Mouse (Mus musculus): Measurements from ENCODE around the gene Rbm39. TPM values are rescaled to one million over a fixed set of nuclear protein-coding genes. Genes with fewer than 3 reads are reported as not detected.

Rbm39 gene
- polyA plus RNA-seq (2017; shearing (Covaris generic)): 1,046 TPM

DNA sequence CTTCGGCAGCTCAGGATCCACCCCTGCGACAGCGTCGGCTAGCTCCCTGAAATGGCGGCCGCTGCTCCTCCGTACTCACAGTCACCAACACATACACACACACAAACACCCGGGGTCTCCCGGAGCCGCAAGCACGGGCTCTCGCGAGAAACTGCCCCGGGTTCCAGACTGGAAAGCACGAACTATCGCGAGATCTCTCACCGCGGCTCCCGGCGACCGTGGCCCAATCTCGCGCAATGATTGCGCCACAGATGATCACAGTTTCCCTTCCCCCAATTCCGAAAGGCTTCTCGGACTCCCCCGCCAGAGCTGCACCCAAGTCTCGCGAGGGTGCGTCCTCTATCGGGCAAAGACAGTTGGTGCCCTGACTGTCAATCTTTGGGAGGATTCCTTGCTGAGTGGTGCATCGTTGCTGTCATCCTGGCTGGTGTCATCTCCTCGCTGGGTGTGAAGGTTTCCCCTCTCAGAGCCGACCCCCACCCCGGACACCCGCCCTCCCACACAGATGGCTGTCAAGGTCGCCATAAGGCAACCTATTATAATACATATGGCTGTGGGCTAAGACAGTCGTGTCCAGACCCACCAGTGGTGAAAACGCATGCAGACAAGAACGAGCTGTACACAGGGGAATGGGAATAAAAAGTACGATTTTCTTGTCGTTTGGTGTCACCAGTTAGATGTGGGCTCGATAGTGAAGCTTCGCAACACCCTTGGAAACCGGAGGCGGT, at the start of gene Rbm39:
Rbm39 (minus strand) TSS at position 145 of the 728 bp plus-strand sequence.

DNA sequence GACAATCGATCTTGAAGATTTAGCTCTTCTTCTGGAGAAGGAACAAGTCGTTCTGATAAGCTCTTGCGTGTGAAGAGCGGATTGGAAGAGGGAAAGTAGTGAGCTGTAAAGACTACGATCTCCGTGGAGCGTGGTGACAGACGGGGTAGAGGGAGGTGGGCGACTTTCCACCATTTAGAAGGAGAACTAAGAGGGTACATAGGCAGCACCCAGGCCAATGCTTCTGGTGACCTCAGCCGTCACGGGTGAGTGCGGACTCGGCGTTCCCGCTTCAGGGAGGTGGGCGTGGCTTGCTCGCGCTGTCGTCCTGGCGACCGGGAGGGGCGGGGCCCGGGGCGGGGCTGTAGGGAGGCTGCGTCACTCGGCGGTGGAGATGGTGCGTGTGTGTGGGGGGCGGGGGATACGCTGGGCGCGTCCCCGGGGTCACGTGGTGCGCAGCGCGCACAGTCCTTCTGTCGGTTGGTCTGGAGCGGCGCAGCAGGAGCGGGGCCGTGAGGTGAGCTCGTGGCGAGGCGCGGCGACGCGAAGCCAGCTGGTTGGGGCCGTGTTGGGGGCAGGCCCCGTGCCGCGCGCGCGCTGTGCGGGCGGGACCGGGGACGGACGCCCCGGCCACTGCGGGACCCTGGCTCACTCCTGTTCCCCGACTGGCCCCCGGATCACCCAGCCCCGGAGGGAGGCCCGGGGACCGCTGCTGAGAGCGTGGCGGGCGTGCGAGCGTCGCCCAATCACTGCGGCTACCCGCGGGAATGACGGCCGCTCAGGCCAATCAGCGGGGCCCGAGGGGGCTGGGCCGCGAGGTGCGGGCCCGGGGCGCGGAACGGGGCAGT, 16.5 kb upstream of the Rbm39 start, which contains the start of gene Phf20:
Phf20 (plus strand) TSS at position 165 of the 827 bp plus-strand sequence.

GRCm38 (mm10) chr2:156143953-156144724, 35.9 kb downstream of the Rbm39 start, which contains the start of the genes Romo1 and Nfs1:
TSS of gene Romo1 (plus strand) at chr2:156144039.
TSS of gene Nfs1 (minus strand) at chr2:156144186.

DNA sequence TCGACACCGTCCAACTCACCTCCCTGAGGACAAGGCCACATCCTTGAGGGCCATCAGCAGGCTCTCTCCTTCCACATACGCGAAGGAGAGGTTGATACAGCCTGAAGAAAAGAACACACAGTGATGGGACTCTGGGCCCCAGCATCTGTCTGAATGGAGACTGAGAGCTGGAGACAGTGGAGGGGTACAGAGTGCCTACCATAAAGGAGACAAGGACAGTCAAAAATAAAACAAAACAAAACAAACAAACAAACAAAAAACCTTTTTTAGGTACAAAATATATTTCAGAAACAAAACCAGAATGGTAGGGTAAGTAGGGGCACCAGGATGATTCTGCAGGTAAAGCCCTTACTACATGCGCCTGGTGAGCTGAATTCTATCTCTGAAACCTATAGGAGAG, 53.0 kb downstream of the Rbm39 start, which contains the start of gene Gm28036:
Gm28036 (minus strand) TSS at position 101 of the 400 bp plus-strand sequence.

GRCm38 (mm10) chr2:156111358-156112079, 68.5 kb downstream of the Rbm39 start, which contains the start of the genes Cpne1 and Rbm12:
TSS of gene Cpne1 (minus strand) at chr2:156111965.
TSS of gene Rbm12 (minus strand) at chr2:156111978.

Other genes with a start within 250 kb of the Rbm39 start
- gene Uqcc1, start 249.9 kb downstream of the Rbm39 start, polyA plus RNA-seq (2017; shearing (Covaris generic)): 40.2 TPM
- not detected for gene Gm15557, start 239.5 kb downstream of the Rbm39 start, polyA plus RNA-seq (2017; shearing (Covaris generic))
- not detected for gene Gdf5, start 234.9 kb downstream of the Rbm39 start, polyA plus RNA-seq (2017; shearing (Covaris generic))
- 31.9 TPM for gene Cep250, start 223.8 kb downstream of the Rbm39 start, polyA plus RNA-seq (2017; shearing (Covaris generic))
- gene 6430550D23Rik, start 172.3 kb downstream of the Rbm39 start, polyA plus RNA-seq (2017; shearing (Covaris generic)): 1.2 TPM
- gene Ergic3, start 172.2 kb downstream of the Rbm39 start, polyA plus RNA-seq (2017; shearing (Covaris generic)): 138 TPM
- gene Fer1l4, start 127.3 kb downstream of the Rbm39 start, polyA plus RNA-seq (2017; shearing (Covaris generic)): not detected
- 0.89 TPM for gene Spag4, start 115.1 kb downstream of the Rbm39 start, polyA plus RNA-seq (2017; shearing (Covaris generic))
- 97.6 TPM for gene Cpne1, start 68.3 kb downstream of the Rbm39 start, polyA plus RNA-seq (2017; shearing (Covaris generic))
- gene Rbm12, start 68.3 kb downstream of the Rbm39 start, polyA plus RNA-seq (2017; shearing (Covaris generic)): 33.3 TPM
- gene Gm28036, start 53.1 kb downstream of the Rbm39 start, polyA plus RNA-seq (2017; shearing (Covaris generic)): 17.4 TPM
- 164 TPM for gene Romo1, start 36.2 kb downstream of the Rbm39 start, polyA plus RNA-seq (2017; shearing (Covaris generic))
- 54.8 TPM for gene Nfs1, start 36.1 kb downstream of the Rbm39 start, polyA plus RNA-seq (2017; shearing (Covaris generic))
- gene Phf20, start 16.2 kb upstream of the Rbm39 start, polyA plus RNA-seq (2017; shearing (Covaris generic)): 69.2 TPM
- 5.8 TPM for gene Cnbd2, start 132.1 kb upstream of the Rbm39 start, polyA plus RNA-seq (2017; shearing (Covaris generic))
- gene Scand1, start 132.5 kb upstream of the Rbm39 start, polyA plus RNA-seq (2017; shearing (Covaris generic)): 127 TPM
- gene Epb41l1, start 240.7 kb upstream of the Rbm39 start, polyA plus RNA-seq (2017; shearing (Covaris generic)): 0.62 TPM

Data from CD4-positive, CD25-positive, alpha-beta regulatory T cell (primary cell).